Mouse (Mus musculus) stomach, embryonic 15.5 days (tissue): ENCODE measurements around the gene Ivns1abp. TPM values are rescaled to one million over a fixed set of nuclear protein-coding genes. Genes with fewer than 3 reads are reported as not detected.

Experiments used
- ATAC-seq: fragments of 200-750 bp; cut with Nextera tagmentation; 2 replicates; pipeline ENCODE4 v1.8.0; 2017; ENCODE audit warnings: low read depth, moderate number of reproducible peaks, moderate TSS enrichment; ENCODE audit not compliant: insufficient read depth, low FRiP score
- H3K27ac ChIP-seq: fragments of 300-500 bp; sonication (generic); 2 replicates; pipeline ENCODE4 v1.5.1; 2015; ENCODE audit warnings: mild to moderate bottlenecking, inconsistent platforms
- H3K27me3 ChIP-seq: fragments of 300-500 bp; sonication (generic); replicated peaks from 2 replicates; pipeline ENCODE4 v1.6.1; 2015; ENCODE audit warnings: inconsistent platforms
- H3K36me3 ChIP-seq: fragments of 300-500 bp; sonication (generic); 2 replicates; pipeline ENCODE4 v1.6.1; 2015; ENCODE audit warnings: inconsistent platforms
- H3K4me1 ChIP-seq: fragments of 300-500 bp; sonication (generic); 2 replicates; pipeline ENCODE4 v1.6.1; 2015; ENCODE audit warnings: inconsistent platforms
- H3K4me2 ChIP-seq: fragments of 300-500 bp; sonication (generic); 2 replicates; pipeline ENCODE4 v1.6.1; 2015; ENCODE audit warnings: mild to moderate bottlenecking, inconsistent platforms
- H3K4me3 ChIP-seq: fragments of 300-500 bp; sonication (generic); replicated peaks from 2 replicates; pipeline ENCODE4 v1.5.1; 2015; ENCODE audit warnings: inconsistent platforms
- H3K9ac ChIP-seq: fragments of 300-500 bp; sonication (generic); 2 replicates; pipeline ENCODE4 v1.6.1; 2015; ENCODE audit warnings: inconsistent platforms
- H3K9me3 ChIP-seq: fragments of 300-500 bp; sonication (generic); 2 replicates; pipeline ENCODE4 v1.6.1; 2016; ENCODE audit warnings: inconsistent platforms
- WGBS: fragments of 180-500 bp; shearing (Covaris S2); methylation state at CpG from one replicate; pipeline ENCODE4 v1.1.7; 2015; 5-methylcytosine and 5-hydroxymethylcytosine counted together
- polyA plus RNA-seq: library from polyadenylated mRNA; unstranded; fragments of >200 nt; fragmentation: Nextera tagmentation; extraction: Ambion mirVana; gene quantifications from 2 replicates; pipeline ENCODE4 v1.2.1, GENCODE M21; 2015

Gene Ivns1abp
- polyA plus RNA-seq, 1 experiment from 2014 or later = 206 TPM

- H3K27ac ChIP-seq = no peak overlapping the region
- H3K4me2 ChIP-seq = no peak overlapping the region
- 71% methylated on average over 5 of the region's 5 CpGs for WGBS
- H3K27me3 ChIP-seq = no peaks in the 10 kb centered on the region
- H3K9ac ChIP-seq = no peak overlapping the region
- no peaks in the 10 kb centered on the region for H3K4me1 ChIP-seq
- no peak overlapping the region for H3K4me3 ChIP-seq
- H3K9me3 ChIP-seq = no peaks in the 10 kb centered on the region
- ATAC-seq = no peak
- H3K36me3 ChIP-seq = no peaks in the 10 kb centered on the region
Observed at GRCm38 (mm10) chr1:151310511-151310910, 33.8 kb upstream of the Ivns1abp start.

- H3K27ac ChIP-seq = no peak overlapping the region
- H3K36me3 ChIP-seq = no peaks in the 10 kb centered on the region
- 88% methylated on average over 11 of the region's 11 CpGs for WGBS
Observed at GRCm38 (mm10) chr1:151311379-151311778, 32.9 kb upstream of the Ivns1abp start.

GRCm38 (mm10) chr1:151319267-151319666, 25.0 kb upstream of the Ivns1abp start:
- H3K27me3 ChIP-seq = no peaks in the 10 kb centered on the region
- WGBS = 60% methylated on average over 7 of the region's 7 CpGs
- H3K36me3 ChIP-seq = no peaks in the 10 kb centered on the region
- no peaks in the 10 kb centered on the region for H3K4me1 ChIP-seq
- no peak overlapping the region for H3K9ac ChIP-seq
- H3K27ac ChIP-seq = no peak overlapping the region
- H3K9me3 ChIP-seq = no peaks in the 10 kb centered on the region
- H3K4me2 ChIP-seq = no peak overlapping the region
- ATAC-seq = no peak
- H3K4me3 ChIP-seq = no peak overlapping the region

More at GRCm38 (mm10) chr1:151311379-151311778, 32.9 kb upstream of the Ivns1abp start:
- no peak overlapping the region for H3K4me3 ChIP-seq
- no peaks in the 10 kb centered on the region for H3K4me1 ChIP-seq
- no peaks in the 10 kb centered on the region for H3K27me3 ChIP-seq
- ATAC-seq = no peak
- H3K9ac ChIP-seq = no peak overlapping the region
- H3K4me2 ChIP-seq = no peak overlapping the region
- no peaks in the 10 kb centered on the region for H3K9me3 ChIP-seq

GRCm38 (mm10) chr1:151320408-151320807, 23.9 kb upstream of the Ivns1abp start:
- Histone ChIP-seq H3K9me3 (no peaks in the 10 kb centered on the region), H3K9ac (no peak overlapping the region), H3K4me3 (no peak overlapping the region), H3K4me2 (no peak overlapping the region), H3K27ac (no peak overlapping the region), H3K27me3 (no peaks in the 10 kb centered on the region), H3K36me3 (no peaks in the 10 kb centered on the region), H3K4me1 (no peaks in the 10 kb centered on the region)
- ATAC-seq = no peak
- 65% methylated on average over 4 of the region's 4 CpGs for WGBS

- WGBS = 44% methylated on average over 1 of the region's 1 CpGs
- H3K9me3 ChIP-seq = no peaks in the 10 kb centered on the region
- no peak overlapping the region for H3K27ac ChIP-seq
- no peak overlapping the region for H3K4me3 ChIP-seq
- no peak overlapping the region for H3K4me2 ChIP-seq
- no peak overlapping the region for H3K9ac ChIP-seq
- H3K4me1 ChIP-seq = no peaks in the 10 kb centered on the region
- ATAC-seq = no peak
- no peaks in the 10 kb centered on the region for H3K27me3 ChIP-seq
- no peaks in the 10 kb centered on the region for H3K36me3 ChIP-seq
Observed at GRCm38 (mm10) chr1:151325328-151325727, 18.9 kb upstream of the Ivns1abp start.

GRCm38 (mm10) chr1:151328341-151329097, 15.8 kb upstream of the Ivns1abp start:
- no peak overlapping the region for H3K4me2 ChIP-seq
- no peaks in the 10 kb centered on the region for H3K9me3 ChIP-seq
- no peaks in the 10 kb centered on the region for H3K36me3 ChIP-seq
- no peak overlapping the region for H3K4me3 ChIP-seq
- H3K27ac ChIP-seq = no peak overlapping the region
- H3K9ac ChIP-seq = no peak overlapping the region
- no peak for ATAC-seq
- no peaks in the 10 kb centered on the region for H3K27me3 ChIP-seq
- 78% methylated on average over 14 of the region's 14 CpGs for WGBS
- H3K4me1 ChIP-seq = no peaks in the 10 kb centered on the region

- Histone ChIP-seq H3K4me3 (no peak overlapping the region), H3K27ac (no peak overlapping the region), H3K9me3 (no peaks in the 10 kb centered on the region), H3K4me2 (no peak overlapping the region), H3K9ac (no peak overlapping the region), H3K27me3 (no peaks in the 10 kb centered on the region), H3K4me1 (no peaks in the 10 kb centered on the region), H3K36me3 (no peaks in the 10 kb centered on the region)
- no peak for ATAC-seq
- WGBS = 74% methylated on average over 7 of the region's 7 CpGs
Observed at GRCm38 (mm10) chr1:151329601-151330000, 14.7 kb upstream of the Ivns1abp start.

GRCm38 (mm10) chr1:151332819-151333218, 11.5 kb upstream of the Ivns1abp start:
- no peaks in the 10 kb centered on the region for H3K36me3 ChIP-seq
- WGBS = 84% methylated on average over 3 of the region's 3 CpGs
- no peak overlapping the region for H3K27ac ChIP-seq
- no peak for ATAC-seq
- H3K9me3 ChIP-seq = no peaks in the 10 kb centered on the region
- H3K9ac ChIP-seq = no peak overlapping the region
- no peaks in the 10 kb centered on the region for H3K27me3 ChIP-seq
- H3K4me2 ChIP-seq = no peak overlapping the region
- H3K4me3 ChIP-seq = no peak overlapping the region
- H3K4me1 ChIP-seq = no peaks in the 10 kb centered on the region

- Histone ChIP-seq H3K27ac (no peak overlapping the region), H3K27me3 (no peaks in the 10 kb centered on the region), H3K9me3 (no peaks in the 10 kb centered on the region), H3K4me1 (peaks cover 10% of the 10 kb centered on the region; the same call in 1 of the 2 replicates), H3K36me3 (no peaks in the 10 kb centered on the region), H3K9ac (no peak overlapping the region), H3K4me2 (no peak overlapping the region), H3K4me3 (no peak overlapping the region)
- ATAC-seq = no peak
Observed at GRCm38 (mm10) chr1:151338234-151338633, 6.0 kb upstream of the Ivns1abp start.

GRCm38 (mm10) chr1:151338941-151339340, 5.3 kb upstream of the Ivns1abp start:
- no peak overlapping the region for H3K9ac ChIP-seq
- H3K27me3 ChIP-seq = no peaks in the 10 kb centered on the region
- H3K36me3 ChIP-seq = no peaks in the 10 kb centered on the region
- peak overlapping the region; percentile 4; the same call in 1 of the 2 replicates for H3K27ac ChIP-seq
- H3K4me3 ChIP-seq = no peak overlapping the region
- 0 out of 2 replicates have a peak, but pooled peaks have one; percentile 27 for ATAC-seq
- 64% methylated on average over 2 of the region's 2 CpGs for WGBS
- H3K4me1 ChIP-seq = peaks cover 10% of the 10 kb centered on the region; the same call in 1 of the 2 replicates
- H3K9me3 ChIP-seq = no peaks in the 10 kb centered on the region
- H3K4me2 ChIP-seq = no peak overlapping the region

GRCm38 (mm10) chr1:151341321-151342044, 2.8 kb upstream of the Ivns1abp start:
- peak overlapping the region; percentile 23; the same call in 1 of the 2 replicates for H3K27ac ChIP-seq
- H3K4me3 ChIP-seq = no peak overlapping the region
- WGBS = 38% methylated on average over 8 of the region's 8 CpGs
- H3K27me3 ChIP-seq = no peaks in the 10 kb centered on the region
- peaks cover 12% of the 10 kb centered on the region; the same call in 1 of the 2 replicates for H3K4me1 ChIP-seq
- H3K9me3 ChIP-seq = no peaks in the 10 kb centered on the region
- H3K36me3 ChIP-seq = no peaks in the 10 kb centered on the region
- ATAC-seq = no peak
- 0 out of 2 replicates have a peak overlapping the region, but pooled peaks have one; percentile 17 for H3K4me2 ChIP-seq
- H3K9ac ChIP-seq = no peak overlapping the region

GRCm38 (mm10) chr1:151342311-151342710, 2.0 kb upstream of the Ivns1abp start:
- Histone ChIP-seq H3K36me3 (no peaks in the 10 kb centered on the region), H3K9me3 (no peaks in the 10 kb centered on the region), H3K9ac (no peak overlapping the region), H3K4me2 (no peak overlapping the region), H3K4me3 (no peak overlapping the region), H3K27me3 (no peaks in the 10 kb centered on the region), H3K27ac (no peak overlapping the region), H3K4me1 (peaks cover 18% of the 10 kb centered on the region; the same call in 1 of the 2 replicates)
- WGBS = 71% methylated on average over 3 of the region's 3 CpGs
- no peak for ATAC-seq
